23 mouse cellular contexts compared by ENCODE assay signal in the genomic region with DNA sequence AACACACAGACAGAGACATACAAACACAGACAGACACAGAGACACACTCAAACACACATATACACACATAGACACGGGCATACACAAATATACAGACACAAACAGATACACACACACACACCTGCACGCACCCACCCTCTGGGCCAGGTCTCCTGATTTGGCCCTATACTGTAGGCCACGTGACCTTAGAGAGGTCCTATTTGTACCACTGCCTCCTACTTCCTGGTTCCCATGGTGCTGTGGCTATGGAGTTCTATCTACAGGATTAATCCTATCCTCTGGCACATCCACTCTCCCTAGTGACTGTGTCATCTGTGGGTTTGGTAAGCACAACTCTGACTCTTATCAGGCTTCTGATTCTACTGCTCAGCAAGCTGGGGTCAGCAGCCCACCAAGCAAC.
"Had no signal": no experiment of that assay in that cellular context is flagged by ENCODE, and none has a peak within 500 bp of the region (broad histone marks: within the 10 kb centered on the region; RNA-seq: fewer than 3 reads in every experiment).

No protein-coding gene starts in this region.

- H3K27ac ChIP-seq: heart, adult 2 months; heart, embryonic 13.5 days; heart, embryonic 15.5 days; hindbrain, embryonic 14.5 days; kidney, embryonic 15.5 days; kidney, postnatal 0 days; limb, embryonic 13.5 days; limb, embryonic 15.5 days; liver, embryonic 12.5 days; liver, embryonic 14.5 days had no signal

- H3K4me3 ChIP-seq: heart, adult 2 months; heart, embryonic 13.5 days; heart, embryonic 15.5 days; kidney, embryonic 15.5 days; limb, embryonic 13.5 days; limb, embryonic 15.5 days; liver, embryonic 12.5 days had no signal

- DNase-seq: gastrocnemius, postnatal 14 days; gastrocnemius, postnatal 36 days; heart, adult 11 months; heart, adult 2 months; heart, postnatal 14 days; heart, postnatal 36 days; kidney, adult 11 months; kidney, adult 2 months; kidney, adult 9 months; kidney, postnatal 14 days; kidney, postnatal 36 days; layer of hippocampus, adult 9-11 months; layer of hippocampus, postnatal 36 days; left cerebral cortex, postnatal 4 days had no signal

- H3K4me1 ChIP-seq: heart, embryonic 13.5 days; heart, embryonic 15.5 days had no signal

- H3K27me3 ChIP-seq: heart, embryonic 13.5 days; heart, embryonic 15.5 days; kidney, embryonic 15.5 days; liver, embryonic 12.5 days had no signal
